Mouse (Mus musculus) ovary, postnatal 36 days (tissue): Measurements from ENCODE around the gene Magt1.
"Not testable (repeated sequence)": the region's sequence is repeated elsewhere in the genome, so short reads cannot be mapped to it uniquely, and the experiment has no call there.

Experiments
- DNase-seq: peaks from one replicate; pipeline ENCODE4 v3.0.0; 2022; ENCODE audit warnings: low spot score, mixed read lengths

Magt1 gene

GRCm38 (mm10) chrX:106011465-106012159, at the start of gene Magt1:
Gene Magt1, minus strand, starts transcription at chrX:106011906.
- DNase-seq = peak; percentile 82

- DNase-seq = no peak
Measured at GRCm38 (mm10) chrX:106048191-106048590, 36.5 kb upstream of the Magt1 start.

GRCm38 (mm10) chrX:106045928-106046327, 34.2 kb upstream of the Magt1 start:
- DNase-seq = no peak

GRCm38 (mm10) chrX:106045455-106045854, 33.7 kb upstream of the Magt1 start:
- no peak for DNase-seq

GRCm38 (mm10) chrX:106043863-106044617, 32.3 kb upstream of the Magt1 start:
- no peak for DNase-seq

- no peak for DNase-seq
Measured at GRCm38 (mm10) chrX:106037185-106037752, 25.6 kb upstream of the Magt1 start.

- DNase-seq = no peak
Measured at GRCm38 (mm10) chrX:106035727-106036126, 24.0 kb upstream of the Magt1 start.

- no peak for DNase-seq
Measured at GRCm38 (mm10) chrX:106031124-106031523, 19.4 kb upstream of the Magt1 start.

GRCm38 (mm10) chrX:106030176-106030575, 18.5 kb upstream of the Magt1 start:
- no peak for DNase-seq

- DNase-seq = no peak
Measured at GRCm38 (mm10) chrX:106027343-106027674, 15.6 kb upstream of the Magt1 start.

GRCm38 (mm10) chrX:106026418-106027342, 15.0 kb upstream of the Magt1 start, which contains the start of gene Atp7a:
Gene Atp7a, plus strand, starts transcription at chrX:106027276.
- peak; percentile 88 for DNase-seq

GRCm38 (mm10) chrX:106017516-106017915, 5.8 kb upstream of the Magt1 start:
- DNase-seq = no peak

GRCm38 (mm10) chrX:106017102-106017501, 5.4 kb upstream of the Magt1 start:
- no peak for DNase-seq

GRCm38 (mm10) chrX:106015571-106016322, 4.0 kb upstream of the Magt1 start, which contains the start of gene Cox7b:
Gene Cox7b, plus strand, starts transcription at chrX:106015700.
- DNase-seq = peak; percentile 49

- not testable (repeated sequence) for DNase-seq
Measured at GRCm38 (mm10) chrX:106014741-106015377, 3.2 kb upstream of the Magt1 start.

GRCm38 (mm10) chrX:106013217-106013616, 1.5 kb upstream of the Magt1 start:
- DNase-seq = no peak

- no peak for DNase-seq
Measured at GRCm38 (mm10) chrX:106012559-106012958, 853 bp upstream of the Magt1 start.

GRCm38 (mm10) chrX:106010762-106011161, 944 bp downstream of the Magt1 start:
- DNase-seq = no peak

- no peak for DNase-seq
Measured at GRCm38 (mm10) chrX:106001605-106002004, 10.1 kb downstream of the Magt1 start.

- DNase-seq = not testable (repeated sequence)
Measured at GRCm38 (mm10) chrX:105957091-105957490, 54.6 kb downstream of the Magt1 start.

- DNase-seq = no peak
Measured at GRCm38 (mm10) chrX:105953999-105954398, 57.7 kb downstream of the Magt1 start.
